Mouse (Mus musculus) lung, postnatal 0 days (tissue): ENCODE results near the gene Gm49392.

Experiments
- CTCF ChIP-seq: IDR thresholded peaks from 2 replicates; pipeline ENCODE4 v1.5.1; 2016; ENCODE audit warnings: antibody characterized with exemption, mild to moderate bottlenecking
- EP300 ChIP-seq: IDR thresholded peaks from 2 replicates; pipeline ENCODE4 v1.6.1; 2016; ENCODE audit warnings: antibody characterized with exemption, mild to moderate bottlenecking, control low read depth

DNA sequence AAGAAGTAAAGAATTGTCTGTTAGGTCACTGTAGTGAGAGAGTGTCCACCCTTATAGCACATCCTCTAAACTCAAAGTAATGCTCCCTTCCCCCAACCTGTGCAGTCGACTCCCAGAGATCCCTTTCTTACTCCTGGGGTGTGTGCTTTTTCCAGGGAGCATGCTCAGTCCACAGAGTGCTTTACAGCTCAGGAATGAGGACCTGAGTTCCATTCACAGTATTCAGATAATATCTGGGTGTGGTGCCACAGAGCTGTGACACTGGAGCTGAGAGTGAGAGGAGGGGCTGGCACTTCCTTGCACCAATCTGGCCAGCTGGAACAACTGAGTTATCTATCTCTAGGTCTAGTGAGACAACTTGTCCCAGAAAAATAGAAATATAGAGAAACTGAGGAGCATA is 83.0 kb downstream of the Gm49392 start:
- no peak for TF ChIP-seq EP300
- no peak for TF ChIP-seq CTCF
